Mouse (Mus musculus) stomach, embryonic 16.5 days (tissue): ENCODE results near the gene Eif2d. TPM values are rescaled to one million over a fixed set of nuclear protein-coding genes. Genes with fewer than 3 reads are reported as not detected.
A peak's percentile ranks its signal among the peaks of the same experiment; 100 is the strongest.
"Not testable (repeated sequence)": the region's sequence is repeated elsewhere in the genome, so short reads cannot be mapped to it uniquely, and the experiment has no call there.

Experiments used
- ATAC-seq: fragments of 200-750 bp; cut with Nextera tagmentation; 2 replicates; pipeline ENCODE4 v1.8.0; 2017; ENCODE audit warnings: moderate number of reproducible peaks, moderate TSS enrichment; ENCODE audit not compliant: insufficient read depth, low FRiP score
- H3K27ac ChIP-seq: fragments of 300-500 bp; sonication (generic); 2 replicates; pipeline ENCODE4 v1.5.1; 2014; ENCODE audit warnings: low read length
- H3K27me3 ChIP-seq: fragments of 300-500 bp; sonication (generic); 2 replicates; pipeline ENCODE4 v1.6.1; 2014; ENCODE audit warnings: low read length, control low read depth, mixed read lengths; ENCODE audit not compliant: control insufficient read depth, insufficient read depth
- H3K36me3 ChIP-seq: fragments of 300-500 bp; sonication (generic); 2 replicates; pipeline ENCODE4 v1.6.1; 2014; ENCODE audit warnings: low read length; ENCODE audit not compliant: control insufficient read depth, insufficient read depth
- H3K4me1 ChIP-seq: fragments of 300-500 bp; sonication (generic); 2 replicates; pipeline ENCODE4 v1.6.1; 2014; ENCODE audit warnings: low read length, control low read depth, mixed read lengths; ENCODE audit not compliant: control insufficient read depth, insufficient read depth
- H3K4me2 ChIP-seq: fragments of 300-500 bp; sonication (generic); 2 replicates; pipeline ENCODE4 v1.6.1; 2014; ENCODE audit warnings: low read depth, low read length, mixed read lengths
- H3K4me3 ChIP-seq: fragments of 300-500 bp; sonication (generic); replicated peaks from 2 replicates; pipeline ENCODE4 v1.5.1; 2014; ENCODE audit warnings: mild to moderate bottlenecking, low read length
- H3K9ac ChIP-seq: fragments of 300-500 bp; sonication (generic); 2 replicates; pipeline ENCODE4 v1.6.1; 2014; ENCODE audit warnings: low read length
- H3K9me3 ChIP-seq: fragments of 300-500 bp; sonication (generic); replicated peaks from 2 replicates; pipeline ENCODE4 v1.6.1; 2016; ENCODE audit warnings: low read length, control low read depth; ENCODE audit not compliant: control insufficient read depth
- WGBS: fragments of 180-500 bp; shearing (Covaris S2); extraction: QIAGEN DNeasy Blood & Tissue Kit; methylation state at CpG from one replicate; pipeline ENCODE4 v1.1.7; 2014; 5-methylcytosine and 5-hydroxymethylcytosine counted together
- polyA plus RNA-seq: library from polyadenylated mRNA; unstranded; fragments of >200 nt; fragmentation: Nextera tagmentation; extraction: Ambion mirVana; gene quantifications from 2 replicates; pipeline ENCODE4 v1.2.1, GENCODE M21; 2015

Gene Eif2d
- polyA plus RNA-seq, 1 experiment from 2014 or later = 62.1 TPM

- WGBS = 58% methylated on average over 2 of the region's 2 CpGs
- ATAC-seq = no peak
Observed at GRCm38 (mm10) chr1:131155456-131155855, 2.5 kb downstream of the Eif2d start.

GRCm38 (mm10) chr1:131159573-131160327, 6.8 kb downstream of the Eif2d start:
- not testable (repeated sequence) for H3K27ac ChIP-seq, H3K9me3 ChIP-seq, H3K9ac ChIP-seq, H3K4me1 ChIP-seq, H3K4me2 ChIP-seq, H3K4me3 ChIP-seq, H3K27me3 ChIP-seq
- peaks cover 24% of the 10 kb centered on the region for H3K36me3 ChIP-seq
- WGBS = 82% methylated on average over 3 of the region's 3 CpGs
- ATAC-seq = peak; percentile 78

More at GRCm38 (mm10) chr1:131155456-131155855, 2.5 kb downstream of the Eif2d start:
- H3K4me3 ChIP-seq = no peak overlapping the region
- no peaks in the 10 kb centered on the region for H3K27me3 ChIP-seq
- peaks cover 9% of the 10 kb centered on the region for H3K4me1 ChIP-seq
- 0 out of 2 replicates have a peak, but pooled peaks cover 6% of the 10 kb centered on the region for H3K36me3 ChIP-seq
- no peak overlapping the region for H3K4me2 ChIP-seq
- H3K27ac ChIP-seq = no peak overlapping the region
- H3K9me3 ChIP-seq = no peaks in the 10 kb centered on the region
- no peak overlapping the region for H3K9ac ChIP-seq

GRCm38 (mm10) chr1:131161091-131161490, 8.1 kb downstream of the Eif2d start:
- Histone ChIP-seq H3K4me2 (no peak overlapping the region), H3K9me3 (no peaks in the 10 kb centered on the region), H3K9ac (no peak overlapping the region), H3K27me3 (no peaks in the 10 kb centered on the region), H3K27ac (no peak overlapping the region), H3K36me3 (peaks cover 28% of the 10 kb centered on the region), H3K4me1 (no peaks in the 10 kb centered on the region), H3K4me3 (no peak overlapping the region)
- 71% methylated on average over 11 of the region's 11 CpGs for WGBS
- ATAC-seq = no peak

GRCm38 (mm10) chr1:131164427-131164826, 11.4 kb downstream of the Eif2d start:
- H3K27ac ChIP-seq = no peak overlapping the region
- peaks cover 41% of the 10 kb centered on the region for H3K36me3 ChIP-seq
- no peak overlapping the region for H3K9ac ChIP-seq
- 88% methylated on average over 6 of the region's 6 CpGs for WGBS
- H3K4me3 ChIP-seq = no peak overlapping the region
- H3K9me3 ChIP-seq = no peaks in the 10 kb centered on the region
- no peaks in the 10 kb centered on the region for H3K4me1 ChIP-seq
- no peak overlapping the region for H3K4me2 ChIP-seq
- H3K27me3 ChIP-seq = no peaks in the 10 kb centered on the region
- no peak for ATAC-seq

- Histone ChIP-seq H3K27me3 (no peaks in the 10 kb centered on the region), H3K4me1 (no peaks in the 10 kb centered on the region), H3K36me3 (peaks cover 46% of the 10 kb centered on the region), H3K4me3 (no peak overlapping the region), H3K9ac (no peak overlapping the region), H3K4me2 (no peak overlapping the region), H3K27ac (no peak overlapping the region), H3K9me3 (no peaks in the 10 kb centered on the region)
- WGBS = 93% methylated on average over 10 of the region's 10 CpGs
- no peak for ATAC-seq
Observed at GRCm38 (mm10) chr1:131167612-131168011, 14.6 kb downstream of the Eif2d start.

GRCm38 (mm10) chr1:131173001-131173400, 20.0 kb downstream of the Eif2d start:
- Histone ChIP-seq H3K4me2 (no peak overlapping the region), H3K36me3 (peaks cover 19% of the 10 kb centered on the region), H3K9ac (no peak overlapping the region), H3K4me3 (no peak overlapping the region), H3K4me1 (0 out of 2 replicates have a peak, but pooled peaks cover 4% of the 10 kb centered on the region), H3K9me3 (no peaks in the 10 kb centered on the region), H3K27ac (no peak overlapping the region), H3K27me3 (no peaks in the 10 kb centered on the region)
- ATAC-seq = no peak
- 90% methylated on average over 7 of the region's 7 CpGs for WGBS

GRCm38 (mm10) chr1:131173809-131174208, 20.8 kb downstream of the Eif2d start:
- ATAC-seq = no peak
- Histone ChIP-seq H3K36me3 (peaks cover 15% of the 10 kb centered on the region), H3K9me3 (no peaks in the 10 kb centered on the region), H3K4me2 (no peak overlapping the region), H3K4me1 (0 out of 2 replicates have a peak, but pooled peaks cover 4% of the 10 kb centered on the region), H3K27ac (no peak overlapping the region), H3K4me3 (no peak overlapping the region), H3K9ac (no peak overlapping the region), H3K27me3 (no peaks in the 10 kb centered on the region)
- 53% methylated on average over 6 of the region's 6 CpGs for WGBS

GRCm38 (mm10) chr1:131174299-131174861, 21.4 kb downstream of the Eif2d start:
- no peak overlapping the region for H3K4me2 ChIP-seq
- H3K9ac ChIP-seq = no peak overlapping the region
- H3K4me3 ChIP-seq = no peak overlapping the region
- H3K4me1 ChIP-seq = 0 out of 2 replicates have a peak, but pooled peaks cover 4% of the 10 kb centered on the region
- no peaks in the 10 kb centered on the region for H3K9me3 ChIP-seq
- no peak overlapping the region for H3K27ac ChIP-seq
- H3K27me3 ChIP-seq = no peaks in the 10 kb centered on the region
- H3K36me3 ChIP-seq = peaks cover 15% of the 10 kb centered on the region
- 66% methylated on average over 12 of the region's 12 CpGs for whole genome bisulfite sequencing
- no peak for ATAC-seq

GRCm38 (mm10) chr1:131175189-131175588, 22.2 kb downstream of the Eif2d start:
- Histone ChIP-seq H3K27me3 (no peaks in the 10 kb centered on the region), H3K4me1 (0 out of 2 replicates have a peak, but pooled peaks cover 4% of the 10 kb centered on the region), H3K4me2 (no peak overlapping the region), H3K9me3 (no peaks in the 10 kb centered on the region), H3K36me3 (peaks cover 15% of the 10 kb centered on the region), H3K9ac (no peak overlapping the region), H3K27ac (no peak overlapping the region), H3K4me3 (no peak overlapping the region)
- ATAC-seq = no peak
- 97% methylated on average over 1 of the region's 1 CpGs for WGBS
